Mouse (Mus musculus): Measurements from ENCODE around the gene Cyp2a22. TPM values are rescaled to one million over a fixed set of nuclear protein-coding genes. Genes with fewer than 3 reads are reported as not detected.

Cyp2a22 gene
- polyA plus RNA-seq, 1 experiment = not detected

Other genes starting within 250 kb of the Cyp2a22 start
- not detected for gene Cyp2b19, start 182.2 kb downstream of the Cyp2a22 start, polyA plus RNA-seq (2012; fragmentation: generic; extraction: Trizol)
- gene Cyp2g1, start 130.5 kb downstream of the Cyp2a22 start, polyA plus RNA-seq (2012; fragmentation: generic; extraction: Trizol) = not detected
- gene Cyp2a5, start 104.1 kb downstream of the Cyp2a22 start, polyA plus RNA-seq (2012; fragmentation: generic; extraction: Trizol) = not detected
- gene Cyp2a12, start 89.7 kb upstream of the Cyp2a22 start, polyA plus RNA-seq (2012; fragmentation: generic; extraction: Trizol) = not detected
- 0.06 TPM for gene Cyp2f2, start 180.5 kb upstream of the Cyp2a22 start, polyA plus RNA-seq (2012; fragmentation: generic; extraction: Trizol)
- 0.02 TPM for gene Cyp2t4, start 214.3 kb upstream of the Cyp2a22 start, polyA plus RNA-seq (2012; fragmentation: generic; extraction: Trizol)
- gene Egln2, start 227.4 kb upstream of the Cyp2a22 start, polyA plus RNA-seq (2012; fragmentation: generic; extraction: Trizol) = 61.4 TPM
- gene Rab4b, start 239.5 kb upstream of the Cyp2a22 start, polyA plus RNA-seq (2012; fragmentation: generic; extraction: Trizol) = 56.3 TPM
- not detected for gene Gm21983, start 241.7 kb upstream of the Cyp2a22 start, polyA plus RNA-seq (2012; fragmentation: generic; extraction: Trizol)
- gene Mia, start 241.8 kb upstream of the Cyp2a22 start, polyA plus RNA-seq (2012; fragmentation: generic; extraction: Trizol) = 0.13 TPM